In the genomic region with DNA sequence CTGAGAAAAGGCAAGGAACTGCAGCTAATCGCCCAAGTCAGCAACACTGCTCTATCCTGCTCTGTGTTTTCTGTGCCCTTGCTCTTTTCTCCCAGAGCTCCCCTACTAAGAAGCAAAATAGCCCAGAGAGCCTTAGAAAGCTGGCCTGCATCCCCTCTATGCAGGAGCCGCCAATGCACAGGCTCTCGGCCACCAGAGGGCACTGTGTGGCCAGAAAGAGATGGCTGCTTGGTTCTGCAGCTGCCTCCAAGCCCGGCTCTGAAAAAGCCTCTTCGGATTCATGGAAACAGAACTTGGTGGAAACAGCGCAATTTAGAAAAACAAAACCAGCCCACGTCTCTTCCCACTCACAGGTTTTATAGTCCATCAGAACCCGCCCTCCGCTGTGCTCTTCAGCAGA, we compare ENCODE assay signal across 9 mouse cellular contexts.
A peak's percentile ranks its signal among the peaks of the same experiment; 100 is the strongest.
DNase-seq lines count a peak whose midpoint lies in the region; ATAC-seq lines count a peak whose summit lies in the region.
"Had no signal": no experiment of that assay in that cellular context is flagged by ENCODE, and none has a peak within 500 bp of the region (broad histone marks: within the 10 kb centered on the region; RNA-seq: fewer than 3 reads in every experiment).

No protein-coding gene starts in this region.

- WGBS in embryonic facial prominence, embryonic 10.5 days: 17% methylated on average over 9 of the region's 9 CpGs
- 17% methylated on average over 9 of the region's 9 CpGs for WGBS in heart, embryonic 12.5 days

- ATAC-seq in heart, embryonic 12.5 days (ENCODE audit: insufficient number of reproducible peaks, low FRiP score): peak; percentile 18; the same call in 1 of the 2 replicates

- H3K27ac ChIP-seq in embryonic facial prominence, embryonic 10.5 days (replicated peaks): no peak overlapping the region
- H3K27ac ChIP-seq in heart, embryonic 12.5 days (ENCODE audit: poor library complexity, severe bottlenecking): no peak overlapping the region
- H3K27ac ChIP-seq: heart, embryonic 15.5 days had no signal

- no peaks in the 10 kb centered on the region for H3K27me3 ChIP-seq in embryonic facial prominence, embryonic 10.5 days (replicated peaks; ENCODE audit: low read depth, poor library complexity, severe bottlenecking)
- no peaks in the 10 kb centered on the region for H3K27me3 ChIP-seq in heart, embryonic 12.5 days (replicated peaks)
- H3K27me3 ChIP-seq: heart, embryonic 15.5 days had no signal

- no peak overlapping the region for H3K4me3 ChIP-seq in embryonic facial prominence, embryonic 10.5 days
- H3K4me3 ChIP-seq in heart, embryonic 12.5 days: no peak overlapping the region
- H3K4me3 ChIP-seq: heart, embryonic 15.5 days had no signal

- no peaks in the 10 kb centered on the region for H3K36me3 ChIP-seq in embryonic facial prominence, embryonic 10.5 days (replicated peaks)
- no peaks in the 10 kb centered on the region for H3K36me3 ChIP-seq in heart, embryonic 12.5 days
- H3K36me3 ChIP-seq: heart, embryonic 15.5 days had no signal

- no peaks in the 10 kb centered on the region for H3K4me1 ChIP-seq in embryonic facial prominence, embryonic 10.5 days
- no peaks in the 10 kb centered on the region for H3K4me1 ChIP-seq in heart, embryonic 12.5 days (replicated peaks)
- H3K4me1 ChIP-seq: heart, embryonic 15.5 days had no signal

- no peaks in the 10 kb centered on the region for H3K9me3 ChIP-seq in embryonic facial prominence, embryonic 10.5 days
- H3K9me3 ChIP-seq in heart, embryonic 12.5 days (replicated peaks): no peaks in the 10 kb centered on the region
- H3K9me3 ChIP-seq: heart, embryonic 15.5 days had no signal

- H3K4me2 ChIP-seq in heart, embryonic 12.5 days: no peak overlapping the region
- H3K4me2 ChIP-seq: heart, embryonic 15.5 days had no signal

- no peak overlapping the region for H3K9ac ChIP-seq in heart, embryonic 12.5 days
- H3K9ac ChIP-seq: heart, embryonic 15.5 days had no signal

- DNase-seq in ES-CJ7 (ENCODE audit: low read depth, low spot score): peak; percentile 53
- DNase-seq in adrenal gland, postnatal 36 days: peak; percentile 83 to 86
- DNase-seq in embryonic facial prominence, embryonic 10.5 days (ENCODE audit: low spot score): peak; percentile 79
- peak; percentile 83 for DNase-seq in layer of hippocampus, adult 9-10 months (ENCODE audit: low spot score)
- peak; percentile 31 for DNase-seq in lung, postnatal 36 days
- peak; percentile 94 for DNase-seq in right cerebral cortex, adult 2 months (ENCODE audit: low spot score in 2 of 2)
- DNase-seq in T-cell, adult 2 months (ENCODE audit: low spot score): no peak
